Mouse (Mus musculus) right cerebral cortex, adult 18-20 months (tissue): ENCODE measurements at regions not wholly inside any gene's neighbourhood (a gene's known extent, or its start where the extent isn't known, plus 50 kb on each side); places are given as distances from the start of the nearest gene placed in this dataset.

Source experiments
- DNase-seq: peaks from one replicate; pipeline ENCODE4 v3.0.0; 2022; ENCODE audit warnings: mixed read lengths

- DNase-seq: peak; percentile 11
These were observed 967.6 kb downstream of the Plod2 start for GRCm38 (mm10) chr9:93509646-93510045.

- DNase-seq: no peak
These were observed 982.0 kb downstream of the Plod2 start for GRCm38 (mm10) chr9:93524055-93524454.

GRCm38 (mm10) chr9:93525132-93525531, 983.1 kb downstream of the Plod2 start:
- DNase-seq: no peak

GRCm38 (mm10) chr9:93530646-93531320, 988.8 kb downstream of the Plod2 start:
- DNase-seq: no peak
